Mouse (Mus musculus) lung, adult 2 months (tissue): ENCODE measurements around the gene Ms4a10.

ENCODE experiments used
- CTCF ChIP-seq: fragments of 200-500 bp; IDR thresholded peaks from 2 replicates; pipeline ENCODE4 v1.5.1; 2011; ENCODE audit warnings: mild to moderate bottlenecking, low read length, control low read depth; ENCODE audit not compliant: insufficient read depth
- POLR2A ChIP-seq: fragments of 200-500 bp; IDR thresholded peaks from 2 replicates; pipeline ENCODE4 v1.6.1; 2011; ENCODE audit warnings: low read depth, mild to moderate bottlenecking, control low read depth, low read length, borderline replicate concordance; ENCODE audit errors: extremely low read depth

DNA sequence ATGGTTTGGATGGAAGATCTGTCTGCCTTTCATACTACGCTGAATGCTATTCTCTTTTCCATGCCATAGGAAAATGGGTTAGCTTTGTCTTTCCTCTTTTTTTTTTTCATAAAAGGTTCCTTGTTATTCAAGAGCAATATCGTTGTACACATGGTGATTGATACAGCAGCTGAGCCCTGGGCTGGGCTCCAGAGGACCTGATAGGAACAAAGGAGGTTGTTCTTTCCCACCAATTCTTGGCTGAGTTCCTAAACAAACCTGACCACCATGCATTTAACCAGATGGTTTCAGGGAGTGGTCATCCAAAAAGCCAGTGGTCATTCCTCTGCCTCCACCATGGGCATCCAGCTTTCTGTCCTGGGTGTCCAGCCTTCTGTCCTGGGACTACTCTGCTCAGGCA is 42.8 kb upstream of the Ms4a10 start:
- TF ChIP-seq POLR2A (no peak), CTCF (no peak)
